Mouse (Mus musculus) stomach, postnatal 0 days (tissue): ENCODE data around the gene Lsm7.

ENCODE experiments used
- CTCF ChIP-seq: IDR thresholded peaks from 2 replicates; pipeline ENCODE4 v1.5.1; 2016; ENCODE audit warnings: antibody characterized with exemption, low read depth, mild to moderate bottlenecking, moderate library complexity
- EP300 ChIP-seq: optimal IDR thresholded peaks from 2 replicates; pipeline ENCODE3; 2016; ENCODE audit warnings: antibody characterized with exemption

DNA sequence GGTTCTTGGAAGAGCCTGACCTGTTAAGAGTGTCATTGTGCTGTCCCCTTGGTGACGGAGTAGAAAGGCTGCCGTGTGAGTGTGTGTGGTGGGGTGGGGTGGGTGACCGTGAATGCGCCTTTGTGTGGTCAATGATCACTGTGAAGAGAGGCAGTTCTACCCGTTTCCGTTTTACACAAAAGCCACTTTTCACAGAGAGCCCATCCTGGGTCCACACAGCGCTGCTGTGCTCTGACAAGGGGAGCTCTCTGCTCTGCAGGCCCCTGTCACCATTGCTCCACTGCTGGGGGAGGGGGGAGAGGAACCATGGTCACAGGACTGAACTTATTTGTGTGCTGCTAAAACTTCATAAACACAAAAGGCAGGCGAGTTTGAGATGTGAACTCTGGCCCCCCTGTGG, 2.4 kb upstream of the Lsm7 start:
- TF ChIP-seq EP300 (no peak), CTCF (no peak)
